In genomic region chr9:109038901-109039364, GRCm38 (mm10) we compare ENCODE assay signal across 8 mouse cellular contexts. TPM values are rescaled to one million over a fixed set of nuclear protein-coding genes. Genes with fewer than 3 reads are reported as not detected.
DNase-seq lines count a peak whose midpoint lies in the region; ATAC-seq and TF ChIP-seq lines count a peak whose summit lies in the region.

No protein-coding gene starts in this region.

- TF ChIP-seq POLR2A in testis, adult 2 months (IDR thresholded peaks at IDR 0.05; ENCODE audit: control insufficient read depth, low read depth, low read length) = no peak
- peak; percentile 61; the same call in 1 of the 2 replicates for TF ChIP-seq POLR2A in lung, adult 2 months (IDR thresholded peaks at IDR 0.05; ENCODE audit: borderline replicate concordance, extremely low read depth, low read depth, low read length)
- TF ChIP-seq POLR2A in olfactory bulb, adult 2 months (IDR thresholded peaks at IDR 0.05; ENCODE audit: insufficient read depth, low read depth, low read length) = no peak

- 20% methylated on average over 8 of the region's 8 CpGs for WGBS in intestine, embryonic 16.5 days
- 5% methylated on average over 8 of the region's 8 CpGs for WGBS in lung, adult 2 months
- 31% methylated on average over 8 of the region's 8 CpGs for WGBS in olfactory bulb, adult 2 months

- peaks cover 12% of the 10 kb centered on the region for H3K4me1 ChIP-seq in testis, adult 2 months (ENCODE audit: control insufficient read depth, insufficient read depth, low read length)
- peaks cover 30% of the 10 kb centered on the region for H3K4me1 ChIP-seq in intestine, embryonic 16.5 days (ENCODE audit: control insufficient read depth, insufficient read depth, low read length)
- peaks cover 18% of the 10 kb centered on the region for H3K4me1 ChIP-seq in lung, adult 2 months (ENCODE audit: control insufficient read depth, insufficient read depth, low read length)
- peaks cover 11% of the 10 kb centered on the region for H3K4me1 ChIP-seq in olfactory bulb, adult 2 months (ENCODE audit: control insufficient read depth, insufficient read depth, low read length)

- DNase-seq in testis, postnatal 14 days (ENCODE audit: low spot score) = no peak
- DNase-seq in cerebellum, postnatal 25 days = peak; percentile 72 to 82
- DNase-seq in heart, adult 11 months = peak; percentile 99
- peak; percentile 69 for DNase-seq in lung, adult 2 months
- no peak for DNase-seq in frontal cortex, postnatal 10 days (ENCODE audit: low spot score in 2 of 2)

- no peaks in the 10 kb centered on the region for H3K9me3 ChIP-seq in intestine, embryonic 16.5 days (ENCODE audit: control insufficient read depth, low read length)

- H3K9ac ChIP-seq in intestine, embryonic 16.5 days (ENCODE audit: low read depth, low read length) = peak overlapping the region; percentile 92

- no peak for TF ChIP-seq CTCF in testis, adult 2 months (IDR thresholded peaks at IDR 0.05; ENCODE audit: control insufficient read depth, insufficient read depth, insufficient replicate concordance, low read depth, low read length)
- TF ChIP-seq CTCF in lung, adult 2 months (IDR thresholded peaks at IDR 0.05; ENCODE audit: insufficient read depth, low read length) = no peak
- no peak for TF ChIP-seq CTCF in olfactory bulb, adult 2 months (IDR thresholded peaks at IDR 0.05; ENCODE audit: insufficient read depth, low read depth, low read length)

- peak overlapping the region; percentile 74 for H3K4me2 ChIP-seq in intestine, embryonic 16.5 days (ENCODE audit: low read depth, low read length)

- no peaks in the 10 kb centered on the region for H3K36me3 ChIP-seq in testis, adult 2 months (ENCODE audit: control insufficient read depth, insufficient read depth, low read length)
- H3K36me3 ChIP-seq in intestine, embryonic 16.5 days (ENCODE audit: control insufficient read depth, insufficient read depth, low read length) = no peaks in the 10 kb centered on the region

- no peaks in the 10 kb centered on the region; the same call in 1 of the 2 replicates for H3K27me3 ChIP-seq in testis, adult 2 months (ENCODE audit: control insufficient read depth, insufficient read depth, low read length)
- no peaks in the 10 kb centered on the region for H3K27me3 ChIP-seq in intestine, embryonic 16.5 days (replicated peaks; ENCODE audit: control insufficient read depth, insufficient read depth, low read length)

- peak; percentile 31 for ATAC-seq in intestine, embryonic 16.5 days

- peak overlapping the region; percentile 77 for H3K27ac ChIP-seq in testis, adult 2 months (ENCODE audit: control insufficient read depth, insufficient read depth, low read depth, low read length)
- peak overlapping the region; percentile 93 for H3K27ac ChIP-seq in intestine, embryonic 16.5 days (ENCODE audit: low read length)
- H3K27ac ChIP-seq in olfactory bulb, adult 2 months (ENCODE audit: insufficient read depth, low read depth, low read length) = peak overlapping the region; percentile 3; the same call in 1 of the 2 replicates

- H3K4me3 ChIP-seq in testis, adult 2 months (ENCODE audit: control insufficient read depth, low read depth, low read length) = peak overlapping the region; percentile 84
- peak overlapping the region; percentile 84 for H3K4me3 ChIP-seq in intestine, embryonic 16.5 days (ENCODE audit: low read length)
- peak overlapping the region; percentile 87 for H3K4me3 ChIP-seq in lung, adult 2 months (replicated peaks; ENCODE audit: extremely low read depth, low read depth, low read length)
- peak overlapping the region; percentile 73 for H3K4me3 ChIP-seq in olfactory bulb, adult 2 months (ENCODE audit: insufficient read depth, low read depth, low read length)

RNA-seq across cellular contexts. Expression of gene Shisa5, which starts 0.6 kb away (rescaled TPM):
- polyA plus RNA-seq in testis, adult 2 months (2012; rRNA removed) = 21.0 and 22.7 TPM in 2 replicates
- polyA plus RNA-seq in intestine, embryonic 16.5 days (2015; fragmentation: Nextera tagmentation; extraction: Ambion mirVana) = 162 and 184 TPM in 2 replicates
- polyA plus RNA-seq in lung, adult 2 months (2012; rRNA removed) = 918 and 1,083 TPM in 2 replicates
- not detected in 2 replicates for polyA plus RNA-seq in olfactory bulb, adult 2 months (2012; ENCODE audit: insufficient read depth, insufficient read length, low replicate concordance, missing spikeins)

RNA-seq across cellular contexts. Expression of gene Trex1, which starts 20.6 kb away (rescaled TPM):
- polyA plus RNA-seq in testis, adult 2 months (2012; rRNA removed) = 5.0 and 6.3 TPM in 2 replicates
- 13.0 and 14.4 TPM in 2 replicates for polyA plus RNA-seq in intestine, embryonic 16.5 days (2015; fragmentation: Nextera tagmentation; extraction: Ambion mirVana)
- polyA plus RNA-seq in lung, adult 2 months (2012; rRNA removed) = 83.7 and 86.9 TPM in 2 replicates
- polyA plus RNA-seq in olfactory bulb, adult 2 months (2012; ENCODE audit: insufficient read depth, insufficient read length, low replicate concordance, missing spikeins) = not detected in 2 replicates

RNA-seq across cellular contexts. Expression of gene Atrip, which starts 35.0 kb away (rescaled TPM):
- 12.1 and 13.5 TPM in 2 replicates for polyA plus RNA-seq in testis, adult 2 months (2012; rRNA removed)
- 18.4 and 21.5 TPM in 2 replicates for polyA plus RNA-seq in intestine, embryonic 16.5 days (2015; fragmentation: Nextera tagmentation; extraction: Ambion mirVana)
- polyA plus RNA-seq in lung, adult 2 months (2012; rRNA removed) = 18.8 and 21.9 TPM in 2 replicates
- polyA plus RNA-seq in olfactory bulb, adult 2 months (2012; ENCODE audit: insufficient read depth, insufficient read length, low replicate concordance, missing spikeins) = not detected in 2 replicates

RNA-seq across cellular contexts. Expression of gene Ccdc51, which starts 43.4 kb away (rescaled TPM):
- polyA plus RNA-seq in testis, adult 2 months (2012; rRNA removed) = 1.6 TPM in 2 replicates
- polyA plus RNA-seq in intestine, embryonic 16.5 days (2015; fragmentation: Nextera tagmentation; extraction: Ambion mirVana) = 20.0 and 20.2 TPM in 2 replicates
- 3.5 and 3.7 TPM in 2 replicates for polyA plus RNA-seq in lung, adult 2 months (2012; rRNA removed)
- polyA plus RNA-seq in olfactory bulb, adult 2 months (2012; ENCODE audit: insufficient read depth, insufficient read length, low replicate concordance, missing spikeins) = not detected in 2 replicates

RNA-seq across cellular contexts. Expression of gene Tma7, which starts 43.5 kb away (rescaled TPM):
- polyA plus RNA-seq in testis, adult 2 months (2012; rRNA removed) = 66.4 and 120 TPM in 2 replicates
- polyA plus RNA-seq in intestine, embryonic 16.5 days (2015; fragmentation: Nextera tagmentation; extraction: Ambion mirVana) = 597 and 612 TPM in 2 replicates
- 13.4 and 19.0 TPM in 2 replicates for polyA plus RNA-seq in lung, adult 2 months (2012; rRNA removed)
- polyA plus RNA-seq in olfactory bulb, adult 2 months (2012; ENCODE audit: insufficient read depth, insufficient read length, low replicate concordance, missing spikeins) = not detected in 2 replicates

Comparison
In these comparisons a context has a peak if more than half of its experiments do, and no peak if none do; other contexts are left out.
1. H3K27ac ChIP-seq: peak in every context shown above with its lines; median percentile 93 in intestine, embryonic 16.5 days; 77 in testis, adult 2 months; 3 in olfactory bulb, adult 2 months.
2. DNase-seq: peak in cerebellum, postnatal 25 days (2 of 2), heart, adult 11 months (single experiment) and lung, adult 2 months (single experiment); none in testis, postnatal 14 days (single experiment) and frontal cortex, postnatal 10 days (0 of 2).
3. RNA of gene Atrip, which starts 35.0 kb away (polyA plus RNA-seq): 18.8 to 21.9 TPM in lung, adult 2 months, 18.4 to 21.5 TPM in intestine, embryonic 16.5 days and 12.1 to 13.5 TPM in testis, adult 2 months; not detected in olfactory bulb, adult 2 months; every median in the first group is over 10 times any median in the second.
4. Peak in every context shown above with its lines, with median percentiles within 50 percentile points of each other: H3K4me3 ChIP-seq.